Mouse (Mus musculus) intestine, embryonic 15.5 days (tissue): ENCODE data around the gene Rccd1. TPM values are rescaled to one million over a fixed set of nuclear protein-coding genes. Genes with fewer than 3 reads are reported as not detected.

Experiments used
- ATAC-seq: fragments of 200-750 bp; cut with Nextera tagmentation; 2 replicates; pipeline ENCODE4 v1.8.0; 2017; ENCODE audit warnings: moderate TSS enrichment, moderate library complexity
- H3K27ac ChIP-seq: fragments of 300-500 bp; sonication (generic); 2 replicates; pipeline ENCODE4 v1.5.1; 2015; ENCODE audit warnings: mild to moderate bottlenecking, inconsistent platforms
- H3K27me3 ChIP-seq: fragments of 300-500 bp; sonication (generic); replicated peaks from 2 replicates; pipeline ENCODE4 v1.6.1; 2015; ENCODE audit warnings: inconsistent platforms
- H3K36me3 ChIP-seq: fragments of 300-500 bp; sonication (generic); 2 replicates; pipeline ENCODE4 v1.6.1; 2015; ENCODE audit warnings: inconsistent platforms
- H3K4me1 ChIP-seq: fragments of 300-500 bp; sonication (generic); replicated peaks from 2 replicates; pipeline ENCODE4 v1.6.1; 2015; ENCODE audit warnings: inconsistent platforms
- H3K4me2 ChIP-seq: fragments of 300-500 bp; sonication (generic); replicated peaks from 2 replicates; pipeline ENCODE4 v1.6.1; 2015; ENCODE audit warnings: mild to moderate bottlenecking, inconsistent platforms
- H3K4me3 ChIP-seq: fragments of 300-500 bp; sonication (generic); replicated peaks from 2 replicates; pipeline ENCODE4 v1.5.1; 2015; ENCODE audit warnings: inconsistent platforms
- H3K9ac ChIP-seq: fragments of 300-500 bp; sonication (generic); 2 replicates; pipeline ENCODE4 v1.6.1; 2015; ENCODE audit warnings: inconsistent platforms
- H3K9me3 ChIP-seq: fragments of 300-500 bp; sonication (generic); 2 replicates; pipeline ENCODE4 v1.6.1; 2016; ENCODE audit warnings: inconsistent platforms
- WGBS: fragments of 180-500 bp; shearing (Covaris S2); methylation state at CpG from one replicate; pipeline ENCODE4 v1.1.7; 2015; 5-methylcytosine and 5-hydroxymethylcytosine counted together
- polyA plus RNA-seq: library from polyadenylated mRNA; unstranded; fragments of >200 nt; fragmentation: Nextera tagmentation; extraction: Ambion mirVana; gene quantifications from 2 replicates; pipeline ENCODE4 v1.2.1, GENCODE M21; 2015

The Rccd1 gene
- polyA plus RNA-seq, 1 experiment from 2014 or later = 9.3 TPM

GRCm38 (mm10) chr7:80365759-80366158 lies 41.5 kb upstream of the Rccd1 start:
- Histone ChIP-seq H3K36me3 (peaks cover 37% of the 10 kb centered on the region), H3K4me1 (peaks cover 16% of the 10 kb centered on the region), H3K4me3 (no peak overlapping the region), H3K4me2 (no peak overlapping the region), H3K27me3 (no peaks in the 10 kb centered on the region), H3K9ac (no peak overlapping the region), H3K9me3 (no peaks in the 10 kb centered on the region), H3K27ac (no peak overlapping the region)
- WGBS = 63% methylated on average over 2 of the region's 2 CpGs
- ATAC-seq = no peak

GRCm38 (mm10) chr7:80360435-80360834 lies 36.2 kb upstream of the Rccd1 start:
- H3K36me3 ChIP-seq = peaks cover 42% of the 10 kb centered on the region
- ATAC-seq = no peak

GRCm38 (mm10) chr7:80358039-80358438 lies 33.8 kb upstream of the Rccd1 start:
- Histone ChIP-seq H3K4me2 (no peak overlapping the region), H3K4me1 (no peaks in the 10 kb centered on the region), H3K27ac (no peak overlapping the region), H3K4me3 (no peak overlapping the region), H3K9me3 (no peaks in the 10 kb centered on the region), H3K36me3 (peaks cover 31% of the 10 kb centered on the region), H3K9ac (no peak overlapping the region), H3K27me3 (no peaks in the 10 kb centered on the region)
- WGBS = 80% methylated on average over 4 of the region's 4 CpGs
- ATAC-seq = no peak

More at GRCm38 (mm10) chr7:80360435-80360834, 36.2 kb upstream of the Rccd1 start:
- H3K4me3 ChIP-seq = no peak overlapping the region
- H3K27me3 ChIP-seq = no peaks in the 10 kb centered on the region
- H3K4me2 ChIP-seq = no peak overlapping the region
- no peaks in the 10 kb centered on the region for H3K4me1 ChIP-seq
- H3K9me3 ChIP-seq = no peaks in the 10 kb centered on the region
- H3K27ac ChIP-seq = no peak overlapping the region
- H3K9ac ChIP-seq = no peak overlapping the region
- WGBS = 55% methylated on average over 3 of the region's 3 CpGs

- H3K9ac ChIP-seq = 0 out of 2 replicates have a peak overlapping the region, but pooled peaks have one; percentile 17
- H3K27me3 ChIP-seq = no peaks in the 10 kb centered on the region
- peaks cover 35% of the 10 kb centered on the region for H3K36me3 ChIP-seq
- no peaks in the 10 kb centered on the region for H3K9me3 ChIP-seq
- no peaks in the 10 kb centered on the region for H3K4me1 ChIP-seq
- 63% methylated on average over 8 of the region's 8 CpGs for WGBS
- H3K4me2 ChIP-seq = no peak overlapping the region
- no peak overlapping the region for H3K4me3 ChIP-seq
- ATAC-seq = peak; percentile 36; the same call in 1 of the 2 replicates
- H3K27ac ChIP-seq = no peak overlapping the region
Measured at GRCm38 (mm10) chr7:80357156-80357555, 32.9 kb upstream of the Rccd1 start.

- H3K4me2 ChIP-seq = no peak overlapping the region
- WGBS = 86% methylated on average over 13 of the region's 13 CpGs
- H3K36me3 ChIP-seq = peaks cover 38% of the 10 kb centered on the region
- H3K27ac ChIP-seq = no peak overlapping the region
- H3K4me3 ChIP-seq = no peak overlapping the region
- no peak for ATAC-seq
- H3K27me3 ChIP-seq = no peaks in the 10 kb centered on the region
- H3K4me1 ChIP-seq = no peaks in the 10 kb centered on the region
- H3K9me3 ChIP-seq = no peaks in the 10 kb centered on the region
- no peak overlapping the region for H3K9ac ChIP-seq
Measured at GRCm38 (mm10) chr7:80356351-80356750, 32.1 kb upstream of the Rccd1 start.

- 93% methylated on average over 8 of the region's 8 CpGs for WGBS
Measured at GRCm38 (mm10) chr7:80352920-80353319, 28.7 kb upstream of the Rccd1 start.

GRCm38 (mm10) chr7:80350808-80351207 lies 26.6 kb upstream of the Rccd1 start:
- H3K9me3 ChIP-seq = no peaks in the 10 kb centered on the region
- no peaks in the 10 kb centered on the region for H3K27me3 ChIP-seq
- H3K27ac ChIP-seq = no peak overlapping the region
- no peak for ATAC-seq
- no peak overlapping the region for H3K9ac ChIP-seq
- H3K4me2 ChIP-seq = no peak overlapping the region
- WGBS = 54% methylated on average over 2 of the region's 2 CpGs
- H3K4me1 ChIP-seq = 0 out of 2 replicates have a peak, but pooled peaks cover 6% of the 10 kb centered on the region
- peaks cover 15% of the 10 kb centered on the region for H3K36me3 ChIP-seq
- no peak overlapping the region for H3K4me3 ChIP-seq

More at GRCm38 (mm10) chr7:80352920-80353319, 28.7 kb upstream of the Rccd1 start:
- H3K27ac ChIP-seq = no peak overlapping the region
- no peak overlapping the region for H3K9ac ChIP-seq
- H3K4me3 ChIP-seq = no peak overlapping the region
- no peak for ATAC-seq
- no peaks in the 10 kb centered on the region for H3K9me3 ChIP-seq
- no peak overlapping the region for H3K4me2 ChIP-seq
- H3K36me3 ChIP-seq = peaks cover 22% of the 10 kb centered on the region
- H3K27me3 ChIP-seq = no peaks in the 10 kb centered on the region
- 0 out of 2 replicates have a peak, but pooled peaks cover 4% of the 10 kb centered on the region for H3K4me1 ChIP-seq

GRCm38 (mm10) chr7:80347670-80348586 lies 23.7 kb upstream of the Rccd1 start:
- WGBS = 43% methylated on average over 13 of the region's 13 CpGs
- ATAC-seq = peak; percentile 57
- no peak overlapping the region for H3K9ac ChIP-seq
- H3K36me3 ChIP-seq = peaks cover 12% of the 10 kb centered on the region
- H3K27ac ChIP-seq = peak overlapping the region; percentile 79
- H3K4me3 ChIP-seq = no peak overlapping the region
- H3K4me1 ChIP-seq = peaks cover 12% of the 10 kb centered on the region; the same call in 1 of the 2 replicates
- no peak overlapping the region for H3K4me2 ChIP-seq
- H3K27me3 ChIP-seq = no peaks in the 10 kb centered on the region
- no peaks in the 10 kb centered on the region for H3K9me3 ChIP-seq

- 86% methylated on average over 5 of the region's 5 CpGs for WGBS
- Histone ChIP-seq H3K4me2 (no peak overlapping the region), H3K9me3 (no peaks in the 10 kb centered on the region), H3K27me3 (no peaks in the 10 kb centered on the region), H3K4me3 (no peak overlapping the region), H3K4me1 (peaks cover 16% of the 10 kb centered on the region), H3K9ac (no peak overlapping the region), H3K27ac (0 out of 2 replicates have a peak overlapping the region, but pooled peaks have one; percentile 79), H3K36me3 (peaks cover 8% of the 10 kb centered on the region; the same call in 1 of the 2 replicates)
- no peak for ATAC-seq
Measured at GRCm38 (mm10) chr7:80346830-80347229, 22.6 kb upstream of the Rccd1 start.

- H3K4me2 ChIP-seq = no peak overlapping the region
- no peak overlapping the region for H3K9ac ChIP-seq
- H3K4me3 ChIP-seq = no peak overlapping the region
- peaks cover 18% of the 10 kb centered on the region for H3K4me1 ChIP-seq
- no peaks in the 10 kb centered on the region for H3K9me3 ChIP-seq
- no peaks in the 10 kb centered on the region for H3K27me3 ChIP-seq
- 0 out of 2 replicates have a peak, but pooled peaks cover 3% of the 10 kb centered on the region for H3K36me3 ChIP-seq
- no peak overlapping the region for H3K27ac ChIP-seq
- ATAC-seq = no peak
- 94% methylated on average over 9 of the region's 9 CpGs for WGBS
Measured at GRCm38 (mm10) chr7:80346173-80346572, 21.9 kb upstream of the Rccd1 start.

- Histone ChIP-seq H3K4me2 (peak overlapping the region; percentile 72), H3K4me3 (peak overlapping the region; percentile 54), H3K9me3 (no peaks in the 10 kb centered on the region), H3K9ac (peak overlapping the region; percentile 76), H3K27me3 (no peaks in the 10 kb centered on the region), H3K36me3 (no peaks in the 10 kb centered on the region), H3K4me1 (peaks cover 31% of the 10 kb centered on the region), H3K27ac (peak overlapping the region; percentile 66)
- 24% methylated on average over 19 of the region's 19 CpGs for WGBS
- 0 out of 2 replicates have a peak, but pooled peaks have one; percentile 2 for ATAC-seq
Measured at GRCm38 (mm10) chr7:80343270-80344018, 19.2 kb upstream of the Rccd1 start.

- no peaks in the 10 kb centered on the region for H3K9me3 ChIP-seq
- peak within 1 kb of the TSS; percentile 76 for H3K9ac ChIP-seq
- peak; percentile 35 for ATAC-seq
- H3K27ac ChIP-seq = peak within 1 kb of the TSS; percentile 66
- no peaks in the 10 kb centered on the region for H3K36me3 ChIP-seq
- WGBS = 1% methylated on average over 25 of the region's 25 CpGs
- H3K27me3 ChIP-seq = no peaks in the 10 kb centered on the region
- peaks cover 27% of the 10 kb centered on the region for H3K4me1 ChIP-seq
- peak within 1 kb of the TSS; percentile 72 for H3K4me2 ChIP-seq
- H3K4me3 ChIP-seq = peak within 1 kb of the TSS; percentile 54
Measured at GRCm38 (mm10) chr7:80342858-80343257, 18.6 kb upstream of the Rccd1 start, which contains the start of gene Hddc3. TSS of gene Hddc3 (plus strand) at chr7:80343104.
